Mouse (Mus musculus) neutrophil, adult 5-6 weeks (primary cell): Measurements from ENCODE around the gene Cyp2a5. TPM values are rescaled to one million over a fixed set of nuclear protein-coding genes. Genes with fewer than 3 reads are reported as not detected.
"Not testable (repeated sequence)": the region's sequence is repeated elsewhere in the genome, so short reads cannot be mapped to it uniquely, and the experiment has no call there.

ENCODE experiments used
- ATAC-seq: fragments of 151-379, 151-347 bp; 2 replicates; pipeline ENCODE4 v1.8.0; 2017; ENCODE audit warnings: mild to moderate bottlenecking, moderate TSS enrichment; ENCODE audit not compliant: insufficient number of reproducible peaks, poor library complexity, low FRiP score, severe bottlenecking; ENCODE audit errors: extremely low read depth
- total RNA-seq: library from RNA; stranded (forward); fragments of 200-1000 nt; gene quantifications from 2 replicates; pipeline ENCODE4 v1.2.3, GENCODE M21; 2017

Gene Cyp2a5
- not detected in 2 replicates for total RNA-seq

DNA sequence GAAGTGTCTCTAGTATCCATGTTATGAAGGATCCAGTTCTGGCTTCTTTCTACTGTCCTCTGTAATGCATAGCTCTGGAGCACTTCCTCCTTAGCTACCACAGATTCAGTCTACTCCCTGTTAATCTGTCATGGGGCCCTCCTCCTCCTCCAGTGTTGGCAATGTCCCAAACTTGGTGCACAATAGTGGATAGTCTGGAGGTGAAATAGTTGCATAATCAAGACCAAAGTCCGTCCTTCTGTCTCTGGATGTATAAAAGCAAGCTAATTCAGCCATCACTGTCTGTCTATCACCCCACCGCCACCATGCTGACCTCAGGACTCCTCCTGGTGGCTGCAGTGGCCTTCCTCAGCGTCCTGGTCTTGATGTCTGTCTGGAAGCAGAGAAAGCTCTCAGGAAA, at the start of gene Cyp2a5:
Gene Cyp2a5, plus strand, starts transcription at position 247 of the 400 bp plus-strand sequence.
- not testable (repeated sequence) for ATAC-seq

- ATAC-seq, result not testable (repeated sequence)
These were observed 49.1 kb upstream of the Cyp2a5 start for GRCm38 (mm10) chr7:26786013-26786412.

GRCm38 (mm10) chr7:26789984-26790383, 45.1 kb upstream of the Cyp2a5 start:
- no peak for ATAC-seq

DNA sequence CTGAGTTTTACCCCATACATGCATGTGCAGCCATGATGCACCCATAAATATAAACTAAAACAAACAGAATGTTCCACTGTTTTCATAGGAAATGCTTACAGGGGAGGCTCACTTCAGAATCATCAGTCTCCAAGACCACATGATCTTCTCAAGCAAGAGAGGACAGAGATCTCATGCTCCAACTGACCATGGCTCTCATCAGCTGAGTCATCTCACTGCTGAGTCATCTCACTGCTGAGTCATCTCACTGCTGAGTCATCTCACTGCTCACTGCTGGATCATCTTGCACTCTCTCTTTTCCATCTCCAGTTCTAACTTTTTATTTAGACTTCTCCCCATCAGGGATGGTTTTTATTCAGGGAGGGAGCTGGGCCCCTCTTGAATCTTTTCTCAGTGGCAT, 35.0 kb upstream of the Cyp2a5 start:
- no peak for ATAC-seq

GRCm38 (mm10) chr7:26800996-26801395, 34.1 kb upstream of the Cyp2a5 start:
- no peak for ATAC-seq

DNA sequence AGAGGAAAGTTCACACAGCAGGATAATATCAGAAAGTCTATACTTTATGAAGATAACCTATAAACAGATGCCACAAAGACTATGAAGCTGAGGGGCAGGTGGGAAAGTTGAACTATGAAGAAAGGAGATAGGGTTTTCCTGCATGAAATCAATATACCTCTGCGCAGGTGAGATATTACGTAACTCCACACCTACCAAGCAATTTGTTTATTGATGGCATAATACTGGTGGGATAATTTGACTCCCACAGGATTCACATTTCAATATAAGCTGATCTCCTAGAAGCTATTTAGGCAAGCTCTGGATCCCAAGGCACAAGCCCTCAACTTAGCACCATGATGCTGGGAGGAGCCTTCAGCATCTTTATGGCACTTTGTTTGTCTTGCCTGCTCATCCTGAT, 26.5 kb upstream of the Cyp2a5 start, which contains the start of gene Cyp2g1:
Gene Cyp2g1, plus strand, starts transcription at position 301 of the 400 bp plus-strand sequence.
- no peak for ATAC-seq

GRCm38 (mm10) chr7:26831556-26832292, 3.4 kb upstream of the Cyp2a5 start:
- ATAC-seq, result not testable (repeated sequence)

DNA sequence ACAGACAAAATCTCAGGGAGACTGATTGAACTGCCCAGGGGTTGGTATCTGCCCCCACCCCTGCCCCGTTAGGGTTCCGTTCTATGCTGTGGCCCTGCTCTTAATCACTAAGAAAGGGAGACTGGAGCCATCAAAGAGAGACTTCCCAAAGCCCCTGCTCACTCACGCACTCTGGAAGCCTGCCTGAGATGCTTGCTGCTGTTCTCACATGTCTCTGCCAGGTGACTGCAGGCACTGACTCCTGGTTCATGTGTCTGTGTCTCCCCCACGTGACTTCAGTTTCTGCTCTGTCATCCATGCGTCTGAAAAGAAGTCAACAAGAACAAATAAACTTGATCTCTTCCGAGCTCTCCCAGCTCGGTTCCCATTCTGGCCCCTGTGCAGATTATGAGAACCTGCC, 2.4 kb upstream of the Cyp2a5 start:
- ATAC-seq, result not testable (repeated sequence)

DNA sequence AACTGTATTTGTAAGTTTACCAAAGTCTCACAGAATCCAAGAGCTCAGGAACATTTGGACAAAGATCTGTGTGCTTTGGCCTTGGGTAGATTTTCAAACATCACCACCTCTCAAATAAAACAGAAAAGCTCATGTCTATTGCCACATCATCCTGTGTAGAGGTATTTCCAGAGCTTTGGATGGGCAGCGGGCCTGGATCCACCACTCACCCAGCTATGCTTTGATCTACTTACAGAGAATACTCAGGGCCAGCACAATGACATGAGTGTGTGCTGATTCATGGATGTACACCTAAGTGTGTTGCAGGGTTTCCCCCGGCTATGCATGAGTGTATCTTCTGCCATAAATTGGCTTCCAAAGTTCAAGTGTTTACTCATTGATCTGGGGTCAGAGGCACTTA, 8.3 kb downstream of the Cyp2a5 start:
- not testable (repeated sequence) for ATAC-seq

GRCm38 (mm10) chr7:26850063-26850462, 15.0 kb downstream of the Cyp2a5 start:
- not testable (repeated sequence) for ATAC-seq

DNA sequence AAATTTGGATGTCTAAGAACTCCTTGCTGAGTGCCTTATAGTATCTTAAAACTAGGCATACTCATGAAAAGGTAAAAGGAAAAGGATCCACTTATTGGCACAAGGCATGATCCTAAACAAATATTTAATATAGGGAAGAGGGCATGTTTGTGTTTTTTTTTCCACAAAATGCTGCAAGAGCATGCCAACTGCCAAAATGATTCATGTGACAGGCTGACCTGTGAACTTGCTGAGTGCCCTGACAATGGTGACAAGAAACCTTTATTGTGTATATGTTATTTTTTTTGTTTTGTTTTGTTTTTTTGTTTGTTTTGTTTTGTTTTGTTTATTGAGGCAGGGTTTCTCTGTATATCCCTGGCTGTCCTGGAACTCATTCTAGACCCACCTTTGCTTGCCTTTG, 43.5 kb downstream of the Cyp2a5 start:
- not testable (repeated sequence) for ATAC-seq

DNA sequence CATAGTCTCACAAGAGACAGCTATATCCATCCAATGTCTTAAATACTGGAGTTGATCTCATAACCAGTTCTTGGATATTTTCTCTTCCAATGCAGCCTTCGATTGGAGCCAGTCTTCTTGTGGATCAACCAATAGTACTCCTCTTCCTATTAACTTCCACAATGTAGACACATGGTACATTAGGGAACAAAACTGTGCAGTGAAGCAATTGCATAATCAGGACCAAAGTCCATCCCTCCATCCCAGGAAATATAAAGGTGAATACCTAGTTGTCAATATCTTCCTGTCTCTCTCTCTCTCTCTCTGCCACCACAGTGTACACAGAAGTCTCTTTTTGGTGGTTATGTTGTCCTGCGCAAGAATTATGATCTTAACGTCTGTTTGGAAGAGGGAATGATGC, 45.5 kb downstream of the Cyp2a5 start:
- not testable (repeated sequence) for ATAC-seq

Other genes with a start within 250 kb of the Cyp2a5 start
- not detected in 2 replicates for gene Vmn1r185, start 216.8 kb upstream of the Cyp2a5 start, total RNA-seq
- gene Cyp2b23, start 148.9 kb upstream of the Cyp2a5 start, total RNA-seq, result not detected in 2 replicates
- not detected in 2 replicates for gene Cyp2b19, start 78.2 kb upstream of the Cyp2a5 start, total RNA-seq
- not detected in 2 replicates for gene Cyp2g1, start 26.4 kb upstream of the Cyp2a5 start, total RNA-seq
- gene Cyp2a22, start 104.1 kb downstream of the Cyp2a5 start, total RNA-seq, result not detected in 2 replicates
- gene Cyp2a12, start 193.8 kb downstream of the Cyp2a5 start, total RNA-seq, result not detected in 2 replicates